Mouse (Mus musculus): ENCODE measurements around the gene Gm973.

GRCm38 (mm10) chr1:59481456-59482291, 34.4 kb upstream of the Gm973 start:
- TF ChIP-seq CTCF (IDR thresholded peaks at IDR 0.05; ENCODE audit: control insufficient read depth, insufficient read depth, insufficient read length) (no peak), MYOG (IDR thresholded peaks at IDR 0.05; ENCODE audit: control insufficient read depth, extremely low read depth, insufficient read length) (no peak)

Measured in C2C12 (cell line).